Mouse (Mus musculus) stomach, postnatal 0 days (tissue): ENCODE measurements around the gene Mettl7a2. TPM values are rescaled to one million over a fixed set of nuclear protein-coding genes. Genes with fewer than 3 reads are reported as not detected.
"Not testable (repeated sequence)": the region's sequence is repeated elsewhere in the genome, so short reads cannot be mapped to it uniquely, and the experiment has no call there.

Source experiments
- ATAC-seq: fragments of 200-750 bp; cut with Nextera tagmentation; 2 replicates; pipeline ENCODE4 v1.8.0; 2017; ENCODE audit not compliant: low FRiP score, low TSS enrichment
- DNase-seq: peaks from one replicate; pipeline ENCODE4 v3.0.0-alpha.2; 2016; ENCODE audit warnings: low spot score
- H3K27ac ChIP-seq: fragments of 300-500 bp; sonication (generic); replicated peaks from 2 replicates; pipeline ENCODE4 v1.5.1; 2014; ENCODE audit warnings: mild to moderate bottlenecking, control low read depth
- H3K27me3 ChIP-seq: fragments of 300-500 bp; sonication (generic); 2 replicates; pipeline ENCODE4 v1.6.1; 2014; ENCODE audit warnings: low read length; ENCODE audit not compliant: control insufficient read depth, insufficient read depth
- H3K36me3 ChIP-seq: fragments of 300-500 bp; sonication (generic); 2 replicates; pipeline ENCODE4 v1.6.1; 2014; ENCODE audit warnings: low read length, mixed read lengths; ENCODE audit not compliant: control insufficient read depth, insufficient read depth
- H3K4me1 ChIP-seq: fragments of 300-500 bp; sonication (generic); replicated peaks from 2 replicates; pipeline ENCODE4 v1.6.1; 2014; ENCODE audit warnings: antibody characterized with exemption; ENCODE audit not compliant: control insufficient read depth, insufficient read depth
- H3K4me2 ChIP-seq: fragments of 300-500 bp; sonication (generic); replicated peaks from 2 replicates; pipeline ENCODE4 v1.6.1; 2014; ENCODE audit warnings: low read depth, mild to moderate bottlenecking, control low read depth, moderate library complexity
- H3K4me3 ChIP-seq: fragments of 300-500 bp; sonication (generic); 2 replicates; pipeline ENCODE4 v1.5.1; 2014; ENCODE audit warnings: low read depth, low read length, control low read depth
- H3K9ac ChIP-seq: fragments of 300-500 bp; sonication (generic); 2 replicates; pipeline ENCODE4 v1.6.1; 2014; ENCODE audit warnings: mild to moderate bottlenecking, low read length, control low read depth, mixed read lengths
- H3K9me3 ChIP-seq: fragments of 300-500 bp; sonication (generic); 2 replicates; pipeline ENCODE4 v1.6.1; 2016; ENCODE audit warnings: low read length; ENCODE audit not compliant: control insufficient read depth
- CTCF ChIP-seq: IDR thresholded peaks from 2 replicates; pipeline ENCODE4 v1.5.1; 2016; ENCODE audit warnings: antibody characterized with exemption, low read depth, mild to moderate bottlenecking, moderate library complexity
- EP300 ChIP-seq: optimal IDR thresholded peaks from 2 replicates; pipeline ENCODE3; 2016; ENCODE audit warnings: antibody characterized with exemption
- WGBS: fragments of 180-500 bp; shearing (Covaris S2); extraction: QIAGEN DNeasy Blood & Tissue Kit; methylation state at CpG from one replicate; pipeline ENCODE4 v1.1.7; 2014; 5-methylcytosine and 5-hydroxymethylcytosine counted together
- polyA plus RNA-seq: library from polyadenylated mRNA; unstranded; fragments of >200 nt; fragmentation: Nextera tagmentation; extraction: Ambion mirVana; gene quantifications from 2 replicates; pipeline ENCODE4 v1.2.1, GENCODE M21; 2015

The Mettl7a2 gene
- polyA plus RNA-seq, 1 experiment from 2014 or later, result not detected

- no peaks in the 10 kb centered on the region for H3K9me3 ChIP-seq
- TF ChIP-seq EP300 (no peak), CTCF (no peak)
- WGBS, result 72% methylated on average over 12 of the region's 12 CpGs
- no peak overlapping the region for H3K9ac ChIP-seq
- H3K27me3 ChIP-seq, result no peaks in the 10 kb centered on the region
- H3K4me1 ChIP-seq, result no peaks in the 10 kb centered on the region
- H3K27ac ChIP-seq, result no peak overlapping the region
- no peak overlapping the region for H3K4me3 ChIP-seq
- H3K36me3 ChIP-seq, result no peaks in the 10 kb centered on the region
- H3K4me2 ChIP-seq, result no peak overlapping the region
- ATAC-seq (no peak), DNase-seq (peak; percentile 47)
These were observed 28.9 kb upstream of the Mettl7a2 start for GRCm38 (mm10) chr15:100324021-100324591.

- Histone ChIP-seq H3K4me3 (no peak overlapping the region), H3K9ac (no peak overlapping the region), H3K4me1 (no peaks in the 10 kb centered on the region), H3K36me3 (no peaks in the 10 kb centered on the region), H3K27ac (no peak overlapping the region), H3K4me2 (no peak overlapping the region), H3K27me3 (no peaks in the 10 kb centered on the region), H3K9me3 (no peaks in the 10 kb centered on the region)
- DNase-seq (no peak), ATAC-seq (no peak)
- WGBS, result 62% methylated on average over 3 of the region's 3 CpGs
- TF ChIP-seq EP300 (no peak), CTCF (no peak)
These were observed 27.8 kb upstream of the Mettl7a2 start for GRCm38 (mm10) chr15:100325235-100325634.

GRCm38 (mm10) chr15:100328089-100328488 lies 24.9 kb upstream of the Mettl7a2 start:
- not testable (repeated sequence) for H3K4me1 ChIP-seq, DNase-seq, H3K36me3 ChIP-seq, ATAC-seq, H3K9ac ChIP-seq, H3K4me3 ChIP-seq, H3K27ac ChIP-seq, H3K27me3 ChIP-seq, H3K9me3 ChIP-seq, H3K4me2 ChIP-seq
- 69% methylated on average over 3 of the region's 4 CpGs for WGBS
- peak; percentile 26 for TF ChIP-seq CTCF

- 68% methylated on average over 9 of the region's 10 CpGs for WGBS
- H3K27ac ChIP-seq, H3K9me3 ChIP-seq, H3K4me3 ChIP-seq, H3K9ac ChIP-seq, H3K4me1 ChIP-seq, H3K36me3 ChIP-seq, ATAC-seq, H3K27me3 ChIP-seq, H3K4me2 ChIP-seq, DNase-seq: not testable (repeated sequence)
These were observed 23.7 kb upstream of the Mettl7a2 start for GRCm38 (mm10) chr15:100329336-100329735.

GRCm38 (mm10) chr15:100330739-100331138 lies 22.3 kb upstream of the Mettl7a2 start:
- H3K27ac ChIP-seq, result no peak overlapping the region
- H3K9ac ChIP-seq, result no peak overlapping the region
- DNase-seq (no peak), ATAC-seq (no peak)
- TF ChIP-seq EP300 (no peak), CTCF (no peak)
- H3K36me3 ChIP-seq, result no peaks in the 10 kb centered on the region
- WGBS, result 65% methylated on average over 7 of the region's 7 CpGs
- H3K4me2 ChIP-seq, result no peak overlapping the region
- no peak overlapping the region for H3K4me3 ChIP-seq
- H3K9me3 ChIP-seq, result no peaks in the 10 kb centered on the region
- no peaks in the 10 kb centered on the region for H3K4me1 ChIP-seq
- H3K27me3 ChIP-seq, result no peaks in the 10 kb centered on the region

- not testable (repeated sequence) for H3K9me3 ChIP-seq, H3K4me2 ChIP-seq, H3K4me1 ChIP-seq, H3K4me3 ChIP-seq, H3K36me3 ChIP-seq, DNase-seq, H3K27me3 ChIP-seq, H3K27ac ChIP-seq, H3K9ac ChIP-seq
- 0 out of 2 replicates have a peak, but pooled peaks have one; percentile 42 for ATAC-seq
- peak; percentile 42 for TF ChIP-seq CTCF
- 25% methylated on average over 2 of the region's 10 CpGs for WGBS
These were observed 20.7 kb upstream of the Mettl7a2 start for GRCm38 (mm10) chr15:100332077-100332961.
